Mouse (Mus musculus) CD4-positive, CD25-positive, alpha-beta regulatory T cell, adult 2 months (primary cell): ENCODE data around the gene Rin2.

Source experiments
- DNase-seq: peaks from one replicate; pipeline ENCODE4 v3.0.0-alpha.2; 2012; ENCODE audit warnings: low read depth, low spot score

Rin2 gene

GRCm38 (mm10) chr2:145675142-145675755, at the start of gene Rin2:
Rin2 (plus strand) TSS chr2:145675215.
- DNase-seq, result peak; percentile 9

DNA sequence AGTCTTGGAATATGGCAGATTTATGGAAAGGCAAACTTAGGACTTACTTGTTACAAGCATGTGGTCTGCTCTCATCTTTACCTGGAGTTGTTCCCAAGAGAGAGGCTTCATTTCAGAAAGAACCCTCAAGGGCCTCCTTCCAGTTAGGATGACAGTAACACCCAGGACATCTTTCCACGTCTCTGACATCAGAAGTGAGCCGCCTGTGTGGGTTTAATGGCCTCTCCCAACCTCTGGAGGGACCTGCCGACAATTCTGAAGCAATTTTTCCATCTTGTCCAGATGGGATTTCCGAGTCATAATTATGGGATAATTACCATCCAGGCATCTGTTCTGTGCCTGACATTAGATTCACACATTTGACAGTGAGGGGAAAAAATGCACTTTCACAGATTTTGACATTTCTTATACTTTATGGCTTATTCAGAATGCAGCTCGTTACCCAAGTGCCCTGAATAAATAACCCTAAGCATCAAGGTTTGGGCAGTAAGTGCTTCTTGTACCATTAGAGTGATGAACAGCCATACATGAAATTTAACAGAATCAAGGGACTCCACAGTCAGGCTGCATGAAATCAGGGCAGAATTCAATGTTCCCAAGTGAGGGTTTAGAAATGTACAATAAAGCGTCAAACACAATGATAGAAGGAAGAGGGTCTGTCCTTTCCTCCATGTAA, 43.8 kb upstream of the Rin2 start:
- DNase-seq, result no peak

DNA sequence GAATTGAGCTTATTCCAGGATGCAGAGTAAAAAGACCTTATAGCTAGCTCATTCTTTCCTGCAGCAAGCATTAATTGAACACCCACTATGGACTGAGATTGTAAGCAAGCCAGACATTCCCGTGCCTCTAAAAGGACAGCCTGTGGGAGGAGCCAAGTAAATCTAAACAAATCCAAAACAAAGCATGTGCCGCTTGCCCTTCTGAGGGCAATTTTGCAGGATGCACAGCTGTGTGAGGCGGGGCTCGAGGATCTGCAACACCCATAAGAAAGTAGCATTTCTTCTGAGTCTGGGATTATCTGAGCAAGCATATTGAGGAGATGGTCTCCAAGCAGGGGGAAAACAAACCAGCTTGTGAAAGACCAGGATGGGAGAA, 43.2 kb upstream of the Rin2 start:
- DNase-seq, result no peak

DNA sequence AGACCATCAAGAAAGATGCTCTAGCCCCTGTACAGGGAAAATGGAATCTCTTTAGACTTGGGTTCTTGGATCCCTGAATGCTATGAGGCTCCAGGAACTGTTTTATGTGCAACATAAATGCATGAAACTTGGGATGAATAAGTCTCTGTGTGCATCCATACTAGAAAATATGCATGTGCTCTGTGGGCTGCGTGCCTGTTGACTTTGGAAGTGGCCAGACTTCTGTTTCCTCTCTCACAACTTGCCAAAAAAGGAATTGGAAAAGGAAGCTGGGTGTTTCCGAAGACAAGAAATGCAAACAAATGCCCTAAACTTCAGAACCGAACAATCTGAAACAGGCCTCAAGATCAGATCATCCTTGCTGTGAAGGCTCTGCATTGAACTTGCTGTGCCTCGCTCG, 41.2 kb upstream of the Rin2 start:
- no peak for DNase-seq

DNA sequence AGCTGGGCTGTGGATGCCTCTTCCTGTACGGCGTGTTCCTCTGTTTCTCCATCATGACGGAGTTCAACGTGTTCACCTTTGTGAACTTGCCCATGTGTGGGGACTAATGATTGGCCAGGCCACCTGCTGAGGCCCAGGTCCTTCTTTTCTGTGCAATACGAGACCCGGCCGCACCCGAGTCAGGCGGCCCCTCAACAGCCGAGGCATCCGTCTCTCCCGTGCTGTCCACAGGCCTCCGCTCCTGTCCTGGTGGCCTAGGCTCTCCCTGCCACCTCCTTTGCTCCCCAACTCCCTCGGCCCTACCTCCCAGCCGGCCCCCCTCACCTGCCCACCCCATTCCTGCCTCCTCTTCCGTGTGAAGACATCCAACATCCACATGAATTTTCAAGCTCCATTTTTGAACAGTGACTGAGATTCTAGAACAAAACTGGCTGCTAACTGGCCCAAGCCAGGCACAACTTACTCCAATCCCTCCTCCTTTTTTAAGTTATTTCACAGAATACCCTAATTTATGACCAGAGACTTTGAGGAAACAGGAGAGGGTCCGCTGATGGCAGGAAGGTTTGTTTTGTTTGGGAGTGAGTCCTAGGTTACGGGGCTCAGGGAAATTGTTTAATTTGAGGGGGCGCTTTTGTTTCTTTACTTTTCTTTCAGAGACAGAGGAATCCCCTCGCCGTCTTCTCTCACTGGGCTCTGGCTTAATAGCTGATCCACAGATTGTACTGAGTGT, 34.6 kb upstream of the Rin2 start:
- no peak for DNase-seq

DNA sequence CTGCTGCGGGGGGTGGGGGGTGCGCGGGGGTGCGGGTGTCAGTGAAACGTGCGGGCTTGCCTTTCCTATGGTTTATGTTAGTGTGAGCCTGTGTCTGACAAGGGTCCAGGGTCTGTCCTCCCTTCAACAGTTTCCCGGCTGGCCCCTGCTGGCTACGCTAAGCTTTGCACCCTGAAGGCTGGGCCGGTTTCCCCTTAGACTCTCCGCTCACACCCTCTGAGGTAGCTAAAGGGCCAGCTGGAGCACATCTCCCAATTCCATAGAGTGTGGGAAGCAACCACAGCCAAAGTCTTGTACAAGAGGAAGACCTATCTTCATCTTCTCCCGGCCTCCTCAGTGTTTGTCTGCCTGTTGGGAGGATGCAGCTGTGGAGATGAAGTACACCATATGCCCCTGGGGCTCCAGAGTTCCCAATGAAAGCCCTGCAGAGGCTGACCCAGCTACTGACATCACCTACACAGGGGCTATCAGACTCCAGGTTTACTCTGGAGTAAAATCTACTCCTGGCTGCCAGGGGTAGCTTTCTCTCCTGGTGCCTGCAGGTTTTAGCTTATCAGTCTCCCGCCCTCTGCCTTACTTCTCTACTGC, 19.5 kb upstream of the Rin2 start:
- DNase-seq, result no peak

- DNase-seq, result no peak
These were observed 18.9 kb upstream of the Rin2 start for GRCm38 (mm10) chr2:145656121-145656520.

DNA sequence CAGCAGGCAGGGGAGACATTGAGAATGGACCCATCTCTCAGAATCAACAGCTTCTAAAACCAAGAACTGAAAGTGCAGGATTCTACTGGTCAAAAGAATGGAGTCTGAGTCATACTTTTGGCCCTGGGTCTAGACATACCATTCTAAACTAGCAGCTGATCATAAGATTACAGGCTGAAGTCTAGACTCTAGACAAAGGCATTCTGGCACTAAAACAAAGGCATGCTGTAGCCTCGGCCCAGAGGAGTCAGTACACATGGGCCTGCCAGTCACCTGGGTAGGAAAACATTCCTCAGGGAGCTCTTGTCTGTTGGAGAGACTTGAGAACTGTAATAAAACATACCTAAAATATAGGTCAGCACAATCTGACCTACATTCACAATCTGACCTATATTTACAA, 18.3 kb upstream of the Rin2 start:
- DNase-seq, result no peak

DNA sequence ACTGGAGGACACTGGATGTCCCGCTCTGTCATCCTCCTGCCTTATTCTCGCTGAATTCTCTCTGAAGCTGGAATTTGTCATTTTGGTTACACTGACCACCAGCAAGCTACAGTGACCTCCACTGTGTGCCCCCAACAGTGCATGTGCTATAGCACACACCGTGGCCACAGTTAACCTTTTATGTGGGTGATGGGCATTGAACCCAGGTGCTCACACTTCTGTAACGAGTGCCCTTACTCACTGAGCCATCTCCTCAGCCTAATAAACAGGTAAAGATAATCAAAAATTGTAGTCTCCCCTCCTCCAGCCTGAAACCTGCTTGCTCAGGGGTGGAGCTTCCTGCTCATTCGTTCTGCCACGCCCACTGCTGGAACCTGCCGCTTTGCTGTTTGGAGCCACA, 13.8 kb upstream of the Rin2 start:
- DNase-seq, result no peak

DNA sequence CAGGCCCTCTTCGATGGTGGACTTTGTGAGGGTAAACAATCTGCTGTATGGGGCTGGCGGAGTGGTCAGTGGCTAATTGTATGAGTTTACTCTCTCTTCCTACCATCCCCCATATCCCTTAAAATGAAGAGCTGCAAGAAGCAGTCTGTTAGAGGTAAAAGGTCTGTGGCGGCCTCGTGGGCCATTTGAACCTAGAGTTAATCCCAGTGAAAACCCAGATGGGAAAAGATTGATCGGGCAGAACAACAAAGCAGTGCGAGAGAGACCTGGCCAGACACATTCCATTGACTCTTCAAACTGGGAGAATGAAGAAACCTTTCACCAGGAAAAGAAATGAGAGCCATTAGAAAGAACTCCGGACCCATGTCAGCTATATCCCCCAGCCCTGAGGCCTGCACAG, 11.1 kb upstream of the Rin2 start:
- DNase-seq, result no peak

- DNase-seq, result no peak
These were observed 10.7 kb upstream of the Rin2 start for GRCm38 (mm10) chr2:145664311-145664710.

DNA sequence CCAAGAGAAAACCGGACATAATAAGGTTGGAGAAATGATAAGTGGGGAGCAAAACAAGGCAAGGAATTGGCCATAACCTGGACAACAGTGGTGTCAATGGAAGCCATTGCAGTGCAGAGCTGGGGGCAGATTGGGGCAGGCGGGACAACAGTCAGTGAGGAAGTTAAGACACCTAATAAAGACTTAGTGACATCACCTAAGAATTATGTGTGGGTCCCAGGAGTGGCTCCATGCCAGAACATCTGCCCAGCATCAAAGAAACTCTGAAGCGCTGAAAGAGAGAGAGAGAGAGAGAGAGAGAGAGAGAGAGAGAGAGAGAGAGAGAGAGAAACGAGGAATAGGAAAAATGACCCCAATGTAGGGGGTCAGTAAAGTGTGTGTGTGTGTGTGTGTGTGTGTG, 6.9 kb upstream of the Rin2 start:
- DNase-seq, result no peak

GRCm38 (mm10) chr2:145670131-145670530, 4.9 kb upstream of the Rin2 start:
- DNase-seq, result no peak

DNA sequence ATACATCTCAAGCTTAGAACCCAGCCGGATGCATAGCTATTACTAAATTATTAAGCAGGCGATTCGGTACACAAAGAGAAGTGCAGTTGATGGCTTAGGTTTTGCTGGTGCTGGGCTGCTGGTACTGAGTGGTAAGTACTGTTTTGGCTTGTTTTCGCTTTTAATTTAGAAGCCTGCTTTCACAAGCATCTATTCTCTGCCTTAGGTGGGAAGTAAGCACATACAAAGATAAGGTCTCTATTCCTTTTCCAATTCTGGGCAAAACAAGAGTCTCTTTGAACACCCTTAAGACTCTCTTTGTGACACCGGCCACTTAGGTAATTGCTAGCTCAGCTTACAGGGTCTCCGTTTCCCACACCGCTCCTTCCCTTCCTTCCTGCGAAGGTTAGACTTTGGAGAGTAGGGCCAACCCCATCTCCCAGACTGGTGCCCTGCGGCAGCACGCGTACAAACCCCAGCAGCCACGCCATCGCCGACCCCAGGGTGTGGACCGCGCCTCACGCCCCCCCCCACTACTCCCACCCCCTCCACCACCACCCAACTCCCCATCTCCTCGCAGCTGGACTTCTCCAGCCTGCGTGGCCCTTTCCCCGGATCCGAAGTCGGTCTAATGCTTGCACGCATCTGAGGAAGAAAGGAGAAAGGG, 396 bp upstream of the Rin2 start:
- DNase-seq, result no peak

DNA sequence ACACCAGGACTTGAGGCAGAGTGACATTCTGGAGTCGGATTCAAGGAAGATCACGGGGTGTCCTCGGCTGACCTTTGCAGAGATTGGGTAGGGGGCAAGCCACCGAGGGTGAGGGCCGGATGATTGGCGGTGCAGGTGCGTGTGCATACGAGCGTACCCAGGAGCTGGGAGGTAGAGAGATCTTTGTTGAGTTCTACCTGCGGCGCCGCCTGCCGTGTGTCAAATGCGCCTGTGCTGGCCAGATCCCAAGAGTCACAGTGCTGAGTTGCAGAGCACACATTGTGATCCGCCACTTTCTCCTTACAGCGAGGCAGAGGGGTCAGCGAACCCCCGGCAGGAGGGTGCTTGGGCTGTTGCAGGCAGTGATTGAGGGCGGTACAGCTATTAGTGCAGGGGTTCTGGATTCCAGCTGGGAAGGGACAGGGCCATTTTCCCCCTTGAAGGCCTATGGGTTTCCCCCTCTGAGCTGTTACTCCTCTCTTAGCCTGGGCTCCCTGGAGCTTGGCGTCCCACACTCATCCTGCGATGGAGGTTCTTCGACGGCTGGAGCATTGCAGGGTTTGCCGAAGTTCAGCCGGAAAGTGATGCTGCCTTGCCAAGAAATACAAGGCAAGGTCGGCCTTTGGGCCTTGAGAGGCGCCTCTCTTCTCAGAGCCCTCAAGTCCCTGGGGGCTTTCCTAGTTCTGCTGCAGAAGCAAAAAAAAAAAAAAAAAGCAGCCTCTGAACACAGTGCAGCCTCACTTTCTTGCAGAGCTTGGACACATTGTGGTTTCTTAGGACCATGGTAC, 935 bp downstream of the Rin2 start:
- peak; percentile 5 for DNase-seq

DNA sequence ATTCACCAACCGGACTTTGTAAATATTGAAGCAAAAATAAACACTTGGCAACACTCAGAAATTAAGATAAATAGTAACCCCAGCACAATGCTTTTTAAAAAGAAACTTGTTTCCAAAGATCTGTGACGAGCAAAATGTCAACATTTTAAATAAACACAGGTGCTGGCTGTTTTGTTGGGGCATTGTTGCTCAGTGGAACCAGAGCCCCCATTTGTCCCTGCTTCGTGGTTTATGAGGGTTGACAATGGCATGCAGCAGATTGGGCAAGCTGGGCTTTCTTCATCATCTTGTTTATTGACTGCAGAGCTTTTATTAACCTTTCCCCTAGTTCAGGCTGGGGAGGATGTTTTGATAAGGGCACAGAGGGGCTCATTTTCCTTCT, 1.5 kb downstream of the Rin2 start:
- no peak for DNase-seq

DNA sequence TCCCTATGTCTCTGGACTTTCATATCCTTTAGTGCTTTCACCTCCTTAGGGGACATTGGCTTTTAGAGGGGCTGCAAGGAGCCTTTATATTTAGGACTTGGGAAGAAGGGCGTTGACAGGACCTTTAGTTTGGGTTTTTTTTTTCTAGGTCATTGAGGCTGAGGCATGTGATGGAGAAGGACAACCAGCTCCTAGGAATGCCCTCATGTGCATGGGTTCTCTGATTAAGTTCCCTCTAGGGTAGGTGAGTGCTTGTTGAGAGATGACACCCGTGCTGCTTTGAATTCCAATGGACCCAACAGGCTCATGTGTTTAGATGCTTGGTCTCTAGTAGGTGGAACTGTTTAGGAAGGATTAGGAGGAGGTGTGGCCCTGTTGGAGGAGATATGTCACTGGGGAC, 1.9 kb downstream of the Rin2 start:
- DNase-seq, result no peak

- DNase-seq, result no peak
These were observed 5.1 kb downstream of the Rin2 start for GRCm38 (mm10) chr2:145680141-145680540.

- no peak for DNase-seq
These were observed 5.7 kb downstream of the Rin2 start for GRCm38 (mm10) chr2:145680762-145681161.

DNA sequence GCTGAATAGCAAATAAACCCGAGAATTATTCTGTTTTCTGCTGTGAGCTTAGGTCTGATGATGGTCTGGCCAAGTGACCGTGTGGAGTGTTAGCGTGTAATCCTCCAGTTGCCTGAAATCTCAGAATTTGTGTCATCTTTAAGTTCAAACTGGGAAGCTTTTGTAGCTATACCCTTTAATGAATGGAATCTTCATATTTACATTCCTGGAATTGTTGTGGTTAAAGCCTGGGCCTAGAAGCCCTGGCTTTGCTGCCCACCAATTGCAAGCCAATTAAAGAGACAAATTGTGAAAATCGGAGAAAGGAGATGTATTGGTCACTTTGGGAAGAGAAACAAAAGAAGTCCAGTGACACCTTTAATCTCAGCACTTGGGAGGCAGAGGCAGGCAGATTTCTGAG, 6.6 kb downstream of the Rin2 start:
- DNase-seq, result no peak

GRCm38 (mm10) chr2:145682924-145683323, 7.9 kb downstream of the Rin2 start:
- no peak for DNase-seq
